Mouse (Mus musculus): ENCODE measurements around the gene Kcns3. TPM values are rescaled to one million over a fixed set of nuclear protein-coding genes. Genes with fewer than 3 reads are reported as not detected.
"Not testable (repeated sequence)": the region's sequence is repeated elsewhere in the genome, so short reads cannot be mapped to it uniquely, and the experiment has no call there.

The Kcns3 gene
- polyA plus RNA-seq, 1 experiment from 2014 or later, result 0.59 TPM

GRCm38 (mm10) chr12:11052676-11053075 lies 98.2 kb downstream of the Kcns3 start:
- ATAC-seq (replicated peaks); H3K27ac ChIP-seq; H3K4me3 ChIP-seq; H3K4me1 ChIP-seq; H3K4me2 ChIP-seq; H3K36me3 ChIP-seq (replicated peaks); H3K9me3 ChIP-seq; H3K27me3 ChIP-seq (replicated peaks); H3K9ac ChIP-seq: not testable (repeated sequence)
- WGBS, result 62% methylated on average over 4 of the region's 4 CpGs

- Histone ChIP-seq H3K27me3 (replicated peaks) (no peaks in the 10 kb centered on the region), H3K4me2 (no peak overlapping the region), H3K9ac (no peak overlapping the region), H3K9me3 (no peaks in the 10 kb centered on the region), H3K36me3 (replicated peaks) (no peaks in the 10 kb centered on the region), H3K27ac (no peak overlapping the region), H3K4me3 (no peak overlapping the region), H3K4me1 (no peaks in the 10 kb centered on the region)
- ATAC-seq (replicated peaks), result no peak
Measured at GRCm38 (mm10) chr12:11041821-11042220, 109.0 kb downstream of the Kcns3 start.

Other genes with a start within 250 kb of the Kcns3 start
- not detected in 2 replicates for gene Msgn1, start 57.9 kb upstream of the Kcns3 start, polyA plus RNA-seq (2015; fragmentation: Nextera tagmentation; extraction: Ambion mirVana)
- gene Gen1, start 114.7 kb upstream of the Kcns3 start, polyA plus RNA-seq (2015; fragmentation: Nextera tagmentation; extraction: Ambion mirVana), result 1.6 and 2.1 TPM in 2 replicates
- 90.0 and 107 TPM in 2 replicates for gene Smc6, start 114.8 kb upstream of the Kcns3 start, polyA plus RNA-seq (2015; fragmentation: Nextera tagmentation; extraction: Ambion mirVana)

All from midbrain, embryonic 15.5 days (tissue).